Mouse (Mus musculus): ENCODE measurements around the gene 1700029H14Rik. TPM values are rescaled to one million over a fixed set of nuclear protein-coding genes. Genes with fewer than 3 reads are reported as not detected.

Gene 1700029H14Rik
- polyA plus RNA-seq, 1 experiment from 2014 or later: not detected

GRCm38 (mm10) chr8:13519503-13519902 lies 42.8 kb downstream of the 1700029H14Rik start:
- no peaks in the 10 kb centered on the region for H3K36me3 ChIP-seq (ENCODE audit: control insufficient read depth, insufficient read depth)
- H3K4me1 ChIP-seq (ENCODE audit: control insufficient read depth, insufficient read depth, low read length): peaks cover 56% of the 10 kb centered on the region
- H3K9me3 ChIP-seq (replicated peaks; ENCODE audit: control insufficient read depth, low read length): no peaks in the 10 kb centered on the region
- no peaks in the 10 kb centered on the region for H3K27me3 ChIP-seq (ENCODE audit: control insufficient read depth, insufficient read depth, low read length)
- H3K9ac ChIP-seq (ENCODE audit: low read length): no peak overlapping the region
- H3K4me2 ChIP-seq (ENCODE audit: low read depth, low read length): no peak overlapping the region
- ATAC-seq (replicated peaks; ENCODE audit: extremely low read depth, insufficient read depth, low FRiP score): no peak
- WGBS: 43% methylated on average over 9 of the region's 9 CpGs
- H3K27ac ChIP-seq (ENCODE audit: low read length): no peak overlapping the region
- no peak overlapping the region for H3K4me3 ChIP-seq (ENCODE audit: low read length)

DNA sequence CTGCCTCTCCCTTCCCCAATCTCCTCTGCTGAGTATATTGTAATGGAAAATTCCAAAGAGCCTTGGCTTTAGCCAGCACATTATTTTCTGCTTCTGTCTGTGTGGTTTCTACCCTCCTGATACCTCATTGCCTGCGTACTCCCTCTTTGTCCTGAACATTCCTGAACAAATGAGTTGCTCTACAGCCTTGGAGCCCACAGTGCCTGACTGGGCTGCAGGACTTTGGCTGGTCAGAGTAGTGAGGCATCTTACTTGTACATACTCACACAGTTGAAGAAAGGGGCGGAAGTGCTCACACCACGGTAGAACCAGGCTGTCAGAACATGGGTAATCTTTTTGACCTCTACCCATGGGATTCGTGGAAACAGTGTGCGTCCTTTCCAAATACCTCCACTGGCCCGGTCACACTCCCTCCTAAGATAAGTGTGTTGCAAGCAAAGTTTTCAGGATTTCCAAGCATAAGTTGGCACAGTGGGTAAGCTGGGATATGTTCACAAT lies 44.9 kb downstream of the 1700029H14Rik start:
- Histone ChIP-seq H3K36me3 (ENCODE audit: control insufficient read depth, insufficient read depth) (no peaks in the 10 kb centered on the region), H3K27ac (ENCODE audit: low read length) (peak overlapping the region; percentile 12; the same call in 1 of the 2 replicates), H3K9me3 (replicated peaks; ENCODE audit: control insufficient read depth, low read length) (no peaks in the 10 kb centered on the region), H3K4me1 (ENCODE audit: control insufficient read depth, insufficient read depth, low read length) (peaks cover 43% of the 10 kb centered on the region), H3K9ac (ENCODE audit: low read length) (no peak overlapping the region), H3K27me3 (ENCODE audit: control insufficient read depth, insufficient read depth, low read length) (no peaks in the 10 kb centered on the region; the same call in 1 of the 2 replicates), H3K4me2 (ENCODE audit: low read depth, low read length) (no peak overlapping the region), H3K4me3 (ENCODE audit: low read length) (no peak overlapping the region)
- ATAC-seq (replicated peaks; ENCODE audit: extremely low read depth, insufficient read depth, low FRiP score): no peak
- 65% methylated on average over 6 of the region's 6 CpGs for WGBS

DNA sequence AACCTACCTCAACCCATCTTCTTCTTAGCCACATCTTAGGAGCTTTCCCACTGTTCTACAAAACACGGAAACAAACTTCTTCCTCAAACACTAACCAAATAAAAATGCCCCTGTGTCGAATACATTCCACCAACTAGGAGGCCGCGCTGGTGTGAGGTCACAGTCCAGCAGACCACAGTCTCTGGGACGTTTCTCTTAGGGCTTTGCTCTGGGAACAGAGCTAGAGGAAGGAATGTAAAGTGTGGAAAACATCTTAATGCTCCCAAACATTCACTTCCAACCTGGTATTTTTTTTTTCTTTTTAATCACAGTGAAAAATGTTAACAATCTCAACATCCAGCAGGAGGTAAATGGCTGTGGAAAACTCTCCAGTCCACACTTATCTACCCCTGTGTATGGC lies 45.5 kb downstream of the 1700029H14Rik start:
- H3K4me2 ChIP-seq (ENCODE audit: low read depth, low read length): no peak overlapping the region
- peak overlapping the region; percentile 46; the same call in 1 of the 2 replicates for H3K27ac ChIP-seq (ENCODE audit: low read length)
- 58% methylated on average over 5 of the region's 5 CpGs for WGBS
- no peak for ATAC-seq (replicated peaks; ENCODE audit: extremely low read depth, insufficient read depth, low FRiP score)
- no peak overlapping the region for H3K4me3 ChIP-seq (ENCODE audit: low read length)
- no peaks in the 10 kb centered on the region for H3K36me3 ChIP-seq (ENCODE audit: control insufficient read depth, insufficient read depth)
- no peaks in the 10 kb centered on the region; the same call in 1 of the 2 replicates for H3K27me3 ChIP-seq (ENCODE audit: control insufficient read depth, insufficient read depth, low read length)
- H3K4me1 ChIP-seq (ENCODE audit: control insufficient read depth, insufficient read depth, low read length): peaks cover 41% of the 10 kb centered on the region
- H3K9me3 ChIP-seq (replicated peaks; ENCODE audit: control insufficient read depth, low read length): no peaks in the 10 kb centered on the region
- H3K9ac ChIP-seq (ENCODE audit: low read length): no peak overlapping the region

DNA sequence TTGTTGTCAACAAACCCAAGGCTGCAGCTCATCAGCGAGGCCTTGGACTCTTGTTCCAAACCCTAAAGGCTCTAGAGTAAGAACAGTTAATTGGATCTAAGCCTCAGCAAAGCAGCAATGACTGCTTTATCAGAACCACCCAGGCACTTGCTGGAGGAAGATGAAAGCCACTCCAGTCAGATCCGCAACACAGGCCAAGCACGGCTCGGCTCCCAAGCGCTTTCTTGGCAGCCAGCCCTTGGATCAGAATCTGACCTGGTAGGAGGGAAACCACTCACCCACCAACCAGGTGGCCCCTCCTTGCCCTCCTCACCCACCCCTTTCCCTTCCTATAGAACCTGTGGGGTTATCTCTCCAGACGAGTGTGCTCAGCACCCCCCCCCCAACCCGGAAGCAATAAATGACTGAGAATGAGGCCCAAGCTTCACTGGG lies 46.2 kb downstream of the 1700029H14Rik start:
- no peaks in the 10 kb centered on the region for H3K9me3 ChIP-seq (replicated peaks; ENCODE audit: control insufficient read depth, low read length)
- H3K4me1 ChIP-seq (ENCODE audit: control insufficient read depth, insufficient read depth, low read length): peaks cover 35% of the 10 kb centered on the region
- no peaks in the 10 kb centered on the region; the same call in 1 of the 2 replicates for H3K27me3 ChIP-seq (ENCODE audit: control insufficient read depth, insufficient read depth, low read length)
- 0 out of 2 replicates have a peak overlapping the region, but pooled peaks have one; percentile 4 for H3K4me2 ChIP-seq (ENCODE audit: low read depth, low read length)
- H3K4me3 ChIP-seq (ENCODE audit: low read length): no peak overlapping the region
- H3K36me3 ChIP-seq (ENCODE audit: control insufficient read depth, insufficient read depth): no peaks in the 10 kb centered on the region
- WGBS: 21% methylated on average over 7 of the region's 7 CpGs
- ATAC-seq (replicated peaks; ENCODE audit: extremely low read depth, insufficient read depth, low FRiP score): peak; percentile 80
- peak overlapping the region; percentile 46; the same call in 1 of the 2 replicates for H3K27ac ChIP-seq (ENCODE audit: low read length)
- no peak overlapping the region for H3K9ac ChIP-seq (ENCODE audit: low read length)

- no peaks in the 10 kb centered on the region; the same call in 1 of the 2 replicates for H3K27me3 ChIP-seq (ENCODE audit: control insufficient read depth, insufficient read depth, low read length)
- no peak for ATAC-seq (replicated peaks; ENCODE audit: extremely low read depth, insufficient read depth, low FRiP score)
- H3K9me3 ChIP-seq (replicated peaks; ENCODE audit: control insufficient read depth, low read length): no peaks in the 10 kb centered on the region
- H3K4me3 ChIP-seq (ENCODE audit: low read length): no peak overlapping the region
- no peak overlapping the region for H3K4me2 ChIP-seq (ENCODE audit: low read depth, low read length)
- H3K4me1 ChIP-seq (ENCODE audit: control insufficient read depth, insufficient read depth, low read length): peaks cover 25% of the 10 kb centered on the region
- 78% methylated on average over 5 of the region's 5 CpGs for WGBS
- no peak overlapping the region for H3K9ac ChIP-seq (ENCODE audit: low read length)
- no peak overlapping the region for H3K27ac ChIP-seq (ENCODE audit: low read length)
- no peaks in the 10 kb centered on the region for H3K36me3 ChIP-seq (ENCODE audit: control insufficient read depth, insufficient read depth)
These were observed 48.5 kb downstream of the 1700029H14Rik start for GRCm38 (mm10) chr8:13513556-13514370.

GRCm38 (mm10) chr8:13512677-13513076 lies 49.6 kb downstream of the 1700029H14Rik start:
- no peak overlapping the region for H3K4me2 ChIP-seq (ENCODE audit: low read depth, low read length)
- no peak overlapping the region for H3K4me3 ChIP-seq (ENCODE audit: low read length)
- H3K4me1 ChIP-seq (ENCODE audit: control insufficient read depth, insufficient read depth, low read length): peaks cover 27% of the 10 kb centered on the region
- ATAC-seq (replicated peaks; ENCODE audit: extremely low read depth, insufficient read depth, low FRiP score): no peak
- no peak overlapping the region for H3K9ac ChIP-seq (ENCODE audit: low read length)
- 60% methylated on average over 6 of the region's 6 CpGs for WGBS
- H3K27me3 ChIP-seq (ENCODE audit: control insufficient read depth, insufficient read depth, low read length): peaks cover 3% of the 10 kb centered on the region; the same call in 1 of the 2 replicates
- H3K9me3 ChIP-seq (replicated peaks; ENCODE audit: control insufficient read depth, low read length): no peaks in the 10 kb centered on the region
- no peaks in the 10 kb centered on the region for H3K36me3 ChIP-seq (ENCODE audit: control insufficient read depth, insufficient read depth)
- H3K27ac ChIP-seq (ENCODE audit: low read length): no peak overlapping the region

DNA sequence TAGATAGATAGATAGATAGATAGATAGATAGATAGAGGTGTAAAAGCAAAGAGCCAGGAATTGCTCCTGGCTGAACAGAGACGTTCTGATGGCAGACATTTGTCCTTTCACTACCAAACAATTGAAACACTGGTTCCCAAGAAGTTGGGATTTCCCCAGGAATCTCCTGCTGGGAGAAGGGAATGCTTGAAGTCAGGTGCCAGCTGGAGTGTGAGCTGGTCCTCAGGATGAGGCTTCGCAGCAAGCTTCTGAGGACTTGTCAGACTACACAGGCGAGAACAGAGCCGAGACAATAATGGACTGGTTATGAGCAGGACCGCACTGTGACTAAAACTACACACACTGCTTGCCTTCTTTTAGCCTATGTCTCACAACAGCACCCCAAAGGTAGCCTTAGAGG lies 50.2 kb downstream of the 1700029H14Rik start:
- Histone ChIP-seq H3K4me1 (ENCODE audit: control insufficient read depth, insufficient read depth, low read length) (peaks cover 28% of the 10 kb centered on the region), H3K27me3 (ENCODE audit: control insufficient read depth, insufficient read depth, low read length) (peaks cover 3% of the 10 kb centered on the region; the same call in 1 of the 2 replicates), H3K9ac (ENCODE audit: low read length) (no peak overlapping the region), H3K4me2 (ENCODE audit: low read depth, low read length) (no peak overlapping the region), H3K9me3 (replicated peaks; ENCODE audit: control insufficient read depth, low read length) (no peaks in the 10 kb centered on the region), H3K36me3 (ENCODE audit: control insufficient read depth, insufficient read depth) (no peaks in the 10 kb centered on the region), H3K4me3 (ENCODE audit: low read length) (no peak overlapping the region), H3K27ac (ENCODE audit: low read length) (no peak overlapping the region)
- 72% methylated on average over 5 of the region's 5 CpGs for WGBS
- no peak for ATAC-seq (replicated peaks; ENCODE audit: extremely low read depth, insufficient read depth, low FRiP score)

GRCm38 (mm10) chr8:13507284-13507937 lies 54.9 kb downstream of the 1700029H14Rik start:
- ATAC-seq (replicated peaks; ENCODE audit: extremely low read depth, insufficient read depth, low FRiP score): no peak
- Histone ChIP-seq H3K4me3 (ENCODE audit: low read length) (no peak overlapping the region), H3K4me1 (ENCODE audit: control insufficient read depth, insufficient read depth, low read length) (peaks cover 12% of the 10 kb centered on the region), H3K4me2 (ENCODE audit: low read depth, low read length) (no peak overlapping the region), H3K27me3 (ENCODE audit: control insufficient read depth, insufficient read depth, low read length) (0 out of 2 replicates have a peak, but pooled peaks cover 3% of the 10 kb centered on the region), H3K36me3 (ENCODE audit: control insufficient read depth, insufficient read depth) (no peaks in the 10 kb centered on the region), H3K9ac (ENCODE audit: low read length) (no peak overlapping the region), H3K9me3 (replicated peaks; ENCODE audit: control insufficient read depth, low read length) (no peaks in the 10 kb centered on the region), H3K27ac (ENCODE audit: low read length) (no peak overlapping the region)
- 71% methylated on average over 3 of the region's 3 CpGs for WGBS

DNA sequence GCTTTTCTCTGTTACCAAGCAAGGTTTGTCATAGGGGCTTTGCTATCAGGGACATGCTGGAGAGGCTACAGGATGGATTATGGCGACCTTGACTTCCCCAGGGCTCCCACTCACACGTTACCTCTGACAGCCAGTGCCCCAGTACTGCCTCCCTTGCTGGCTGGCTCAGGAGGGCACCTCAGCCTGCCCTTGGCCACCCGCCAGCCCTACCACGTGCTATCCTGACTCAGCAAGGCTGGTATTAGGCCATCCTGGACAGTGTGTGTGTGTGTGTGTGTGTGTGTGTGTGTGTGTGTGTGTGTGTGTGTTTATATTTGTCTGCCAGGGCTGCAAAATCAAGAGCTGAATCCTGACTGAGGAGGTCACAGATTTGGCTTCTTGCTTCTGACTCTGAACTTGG lies 55.4 kb downstream of the 1700029H14Rik start:
- Histone ChIP-seq H3K9ac (ENCODE audit: low read length) (no peak overlapping the region), H3K4me3 (ENCODE audit: low read length) (no peak overlapping the region), H3K27me3 (ENCODE audit: control insufficient read depth, insufficient read depth, low read length) (0 out of 2 replicates have a peak, but pooled peaks cover 3% of the 10 kb centered on the region), H3K4me1 (ENCODE audit: control insufficient read depth, insufficient read depth, low read length) (peaks cover 11% of the 10 kb centered on the region), H3K27ac (ENCODE audit: low read length) (no peak overlapping the region), H3K36me3 (ENCODE audit: control insufficient read depth, insufficient read depth) (no peaks in the 10 kb centered on the region), H3K4me2 (ENCODE audit: low read depth, low read length) (no peak overlapping the region), H3K9me3 (replicated peaks; ENCODE audit: control insufficient read depth, low read length) (no peaks in the 10 kb centered on the region)
- 23% methylated on average over 4 of the region's 4 CpGs for WGBS
- ATAC-seq (replicated peaks; ENCODE audit: extremely low read depth, insufficient read depth, low FRiP score): peak; percentile 91

All from heart, embryonic 16.5 days (tissue).